Mouse (Mus musculus) kidney, embryonic 14.5 days (tissue): ENCODE data around the gene Ndufa8. TPM values are rescaled to one million over a fixed set of nuclear protein-coding genes. Genes with fewer than 3 reads are reported as not detected.

Source experiments
- ATAC-seq: fragments of 200-750 bp; cut with Nextera tagmentation; 2 replicates; pipeline ENCODE4 v1.8.0; 2017; ENCODE audit warnings: moderate number of reproducible peaks, mild to moderate bottlenecking, moderate TSS enrichment, moderate library complexity; ENCODE audit not compliant: low FRiP score, low TSS enrichment
- H3K27ac ChIP-seq: fragments of 300-500 bp; sonication (generic); 2 replicates; pipeline ENCODE4 v1.5.1; 2014; ENCODE audit warnings: low read depth, mild to moderate bottlenecking, low read length, moderate library complexity, mixed read lengths
- H3K27me3 ChIP-seq: fragments of 300-500 bp; sonication (generic); 2 replicates; pipeline ENCODE4 v1.6.1; 2014; ENCODE audit warnings: mild to moderate bottlenecking, low read length; ENCODE audit not compliant: control insufficient read depth, insufficient read depth
- H3K36me3 ChIP-seq: fragments of 300-500 bp; sonication (generic); 2 replicates; pipeline ENCODE4 v1.6.1; 2014; ENCODE audit warnings: low read length, mixed read lengths; ENCODE audit not compliant: control insufficient read depth, insufficient read depth
- H3K4me1 ChIP-seq: fragments of 300-500 bp; sonication (generic); 2 replicates; pipeline ENCODE4 v1.6.1; 2014; ENCODE audit warnings: low read length, mixed read lengths; ENCODE audit not compliant: control insufficient read depth, insufficient read depth
- H3K4me2 ChIP-seq: fragments of 300-500 bp; sonication (generic); replicated peaks from 2 replicates; pipeline ENCODE4 v1.6.1; 2014; ENCODE audit warnings: low read depth, mild to moderate bottlenecking, low read length
- H3K4me3 ChIP-seq: fragments of 300-500 bp; sonication (generic); 2 replicates; pipeline ENCODE4 v1.5.1; 2014; ENCODE audit warnings: mild to moderate bottlenecking, low read length
- H3K9ac ChIP-seq: fragments of 300-500 bp; sonication (generic); 2 replicates; pipeline ENCODE4 v1.6.1; 2014; ENCODE audit warnings: low read depth, mild to moderate bottlenecking, low read length, moderate library complexity
- H3K9me3 ChIP-seq: fragments of 300-500 bp; sonication (generic); 2 replicates; pipeline ENCODE4 v1.6.1; 2016; ENCODE audit warnings: low read length; ENCODE audit not compliant: control insufficient read depth
- WGBS: fragments of 180-500 bp; shearing (Covaris S2); extraction: QIAGEN DNeasy Blood & Tissue Kit; methylation state at CpG from one replicate; pipeline ENCODE4 v1.1.7; 2014; 5-methylcytosine and 5-hydroxymethylcytosine counted together
- polyA plus RNA-seq: library from polyadenylated mRNA; unstranded; fragments of >200 nt; fragmentation: Nextera tagmentation; extraction: Ambion mirVana; gene quantifications from 2 replicates; pipeline ENCODE4 v1.2.1, GENCODE M21; 2014

Gene Ndufa8
- polyA plus RNA-seq, 1 experiment from 2014 or later: 238 TPM

DNA sequence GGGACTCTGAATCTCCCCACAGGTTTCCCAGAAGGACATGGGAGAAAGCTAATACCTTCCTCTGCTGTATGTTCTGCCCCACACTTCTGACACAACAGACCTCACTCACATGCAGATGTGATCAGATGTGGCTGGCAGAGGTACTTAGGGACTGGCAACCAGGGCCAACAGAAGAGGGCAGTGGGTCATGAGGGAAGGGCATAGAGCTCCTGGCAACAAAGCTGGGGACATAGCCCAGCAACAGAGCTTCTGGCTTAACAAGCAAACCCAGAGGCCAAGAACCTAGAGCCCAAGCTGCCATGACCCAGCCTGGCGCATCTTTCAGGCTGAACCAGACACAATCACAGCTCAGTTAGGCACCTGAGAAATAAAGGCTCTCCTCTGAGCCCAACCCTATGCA lies 35.8 kb upstream of the Ndufa8 start:
- Histone ChIP-seq H3K9ac (no peak overlapping the region), H3K27me3 (peaks cover 27% of the 10 kb centered on the region), H3K36me3 (no peaks in the 10 kb centered on the region), H3K4me1 (peaks cover 9% of the 10 kb centered on the region), H3K27ac (no peak overlapping the region), H3K4me3 (no peak overlapping the region), H3K4me2 (no peak overlapping the region), H3K9me3 (no peaks in the 10 kb centered on the region)
- no peak for ATAC-seq
- 84% methylated on average over 1 of the region's 1 CpGs for WGBS

DNA sequence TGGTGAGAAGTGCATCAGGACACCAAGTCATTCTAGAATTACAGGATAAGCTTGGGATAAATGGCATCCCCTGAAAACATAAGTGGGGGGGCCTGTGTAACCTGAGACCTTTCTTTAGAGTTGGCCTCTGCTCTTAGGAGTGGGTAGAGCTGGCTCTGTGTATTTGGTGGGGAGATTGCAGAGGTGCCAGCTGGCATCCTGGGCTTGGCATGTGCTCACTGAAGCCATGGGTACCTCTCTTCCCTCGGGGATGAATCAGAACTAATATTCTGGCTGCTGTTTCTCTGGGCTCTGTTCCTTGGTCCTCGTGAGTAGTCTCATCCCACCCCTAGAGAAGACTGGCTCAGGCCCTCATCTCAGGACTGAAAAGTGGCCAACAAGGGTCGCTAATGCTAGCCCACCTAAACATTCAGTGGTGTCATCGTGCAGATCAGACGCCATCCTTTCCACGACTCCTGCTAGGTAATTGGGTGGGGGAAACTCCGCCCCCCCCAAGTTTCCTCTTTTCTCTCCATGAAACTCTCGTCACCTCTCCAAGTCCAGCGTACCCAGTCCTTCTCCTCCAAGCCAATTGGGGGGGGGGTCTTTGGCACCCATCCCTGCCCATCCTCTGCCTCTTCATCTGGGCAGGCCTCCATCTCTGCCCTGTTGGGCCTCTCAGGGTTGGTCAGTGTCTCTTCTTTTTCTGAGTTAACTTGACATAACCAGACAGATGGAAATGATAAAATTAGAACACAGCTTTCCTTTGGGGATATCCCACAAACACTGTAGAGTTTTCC lies 33.8 kb upstream of the Ndufa8 start:
- 89% methylated on average over 9 of the region's 9 CpGs for WGBS
- H3K27me3 ChIP-seq: peaks cover 7% of the 10 kb centered on the region
- H3K4me3 ChIP-seq: no peak overlapping the region
- H3K4me2 ChIP-seq: no peak overlapping the region
- no peaks in the 10 kb centered on the region for H3K36me3 ChIP-seq
- no peaks in the 10 kb centered on the region for H3K9me3 ChIP-seq
- no peak overlapping the region for H3K27ac ChIP-seq
- ATAC-seq: no peak
- no peak overlapping the region for H3K9ac ChIP-seq
- peaks cover 9% of the 10 kb centered on the region for H3K4me1 ChIP-seq

DNA sequence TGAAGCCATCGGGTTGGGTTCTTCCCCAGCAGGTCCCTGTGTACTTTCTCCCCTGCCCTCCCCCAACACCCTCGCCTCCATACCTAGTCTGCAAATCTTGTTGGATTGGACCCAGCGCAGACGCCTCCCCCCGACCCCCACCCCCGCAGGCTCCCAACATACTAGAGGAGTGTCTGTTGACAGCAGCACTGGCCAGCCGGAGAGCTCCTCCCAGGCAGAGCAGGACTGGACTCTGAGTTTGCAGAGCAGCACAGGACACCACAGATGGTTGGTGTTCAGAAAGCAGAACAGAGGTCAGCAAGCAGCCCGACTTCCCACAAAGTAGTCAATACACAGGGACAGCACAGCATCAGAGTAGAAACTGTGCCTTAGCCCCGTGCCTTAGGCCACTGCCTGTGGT lies 32.2 kb upstream of the Ndufa8 start:
- no peak overlapping the region for H3K4me2 ChIP-seq
- H3K27ac ChIP-seq: no peak overlapping the region

DNA sequence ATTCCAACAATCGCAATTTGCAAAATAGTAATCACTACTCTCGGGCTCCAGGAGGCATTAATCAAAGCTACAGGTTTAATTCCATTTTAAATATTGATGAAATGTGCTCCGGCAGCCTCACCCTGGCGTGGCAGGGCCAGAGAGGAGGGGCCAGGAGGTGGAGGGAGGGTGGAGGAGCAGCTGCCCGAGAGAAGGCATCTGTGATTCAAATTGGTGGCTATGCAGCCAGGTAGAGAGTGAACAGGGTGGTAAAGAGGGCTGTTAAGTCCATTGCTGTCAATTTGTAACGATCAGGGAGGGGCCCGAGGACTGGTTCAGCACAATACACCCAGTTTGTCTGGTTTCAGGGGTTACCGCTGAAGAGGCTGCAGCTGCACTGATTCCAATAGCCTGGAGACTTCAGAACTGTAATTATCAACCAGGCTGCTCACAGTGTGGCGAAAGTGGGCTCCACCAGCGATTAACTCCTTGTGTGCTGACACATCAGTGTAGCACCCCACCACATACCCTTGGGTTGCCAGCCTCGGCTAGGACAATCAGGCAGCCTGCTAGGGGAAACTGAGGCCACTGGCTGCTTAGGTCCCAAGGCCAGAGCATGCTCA lies 28.1 kb upstream of the Ndufa8 start:
- H3K4me3 ChIP-seq: no peak overlapping the region

More for the DNA sequence above, 32.2 kb upstream of the Ndufa8 start:
- Histone ChIP-seq H3K4me1 (peaks cover 9% of the 10 kb centered on the region), H3K4me3 (no peak overlapping the region), H3K27me3 (peaks cover 5% of the 10 kb centered on the region), H3K9me3 (no peaks in the 10 kb centered on the region), H3K36me3 (no peaks in the 10 kb centered on the region), H3K9ac (no peak overlapping the region)
- ATAC-seq: peak; percentile 90
- 9% methylated on average over 9 of the region's 9 CpGs for WGBS

DNA sequence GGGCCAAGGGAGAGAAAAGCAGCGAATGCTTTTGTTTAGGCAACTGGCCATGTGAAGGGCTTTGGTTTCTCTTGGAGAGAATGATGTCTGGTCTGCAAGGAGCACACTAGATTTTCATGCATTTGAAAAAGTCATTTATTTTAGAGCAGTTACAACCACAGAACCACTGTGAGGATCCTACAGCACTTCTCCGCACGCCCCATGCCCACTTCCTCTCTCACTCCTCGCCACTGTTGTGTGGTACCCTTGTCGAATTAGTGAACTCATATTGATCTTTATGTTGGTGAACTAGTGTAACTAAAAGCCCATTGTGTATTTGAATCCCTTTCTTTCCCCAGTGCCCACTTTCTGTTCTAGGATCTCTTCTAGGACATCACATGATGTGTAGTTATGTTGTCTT lies 26.0 kb upstream of the Ndufa8 start:
- H3K4me3 ChIP-seq: no peak overlapping the region
- WGBS: 92% methylated on average over 5 of the region's 5 CpGs
- no peak overlapping the region for H3K9ac ChIP-seq
- H3K9me3 ChIP-seq: no peaks in the 10 kb centered on the region
- no peak overlapping the region for H3K27ac ChIP-seq
- no peak for ATAC-seq
- H3K4me2 ChIP-seq: no peak overlapping the region
- H3K27me3 ChIP-seq: no peaks in the 10 kb centered on the region
- no peaks in the 10 kb centered on the region for H3K4me1 ChIP-seq
- H3K36me3 ChIP-seq: no peaks in the 10 kb centered on the region

More for the DNA sequence above, 28.1 kb upstream of the Ndufa8 start:
- WGBS: 14% methylated on average over 11 of the region's 11 CpGs
- Histone ChIP-seq H3K27me3 (no peaks in the 10 kb centered on the region), H3K9ac (no peak overlapping the region), H3K4me1 (peaks cover 9% of the 10 kb centered on the region), H3K9me3 (no peaks in the 10 kb centered on the region), H3K36me3 (no peaks in the 10 kb centered on the region), H3K4me2 (0 out of 2 replicates have a peak overlapping the region, but pooled peaks have one; percentile 1), H3K27ac (no peak overlapping the region)
- no peak; the same call in 1 of the 2 replicates for ATAC-seq

DNA sequence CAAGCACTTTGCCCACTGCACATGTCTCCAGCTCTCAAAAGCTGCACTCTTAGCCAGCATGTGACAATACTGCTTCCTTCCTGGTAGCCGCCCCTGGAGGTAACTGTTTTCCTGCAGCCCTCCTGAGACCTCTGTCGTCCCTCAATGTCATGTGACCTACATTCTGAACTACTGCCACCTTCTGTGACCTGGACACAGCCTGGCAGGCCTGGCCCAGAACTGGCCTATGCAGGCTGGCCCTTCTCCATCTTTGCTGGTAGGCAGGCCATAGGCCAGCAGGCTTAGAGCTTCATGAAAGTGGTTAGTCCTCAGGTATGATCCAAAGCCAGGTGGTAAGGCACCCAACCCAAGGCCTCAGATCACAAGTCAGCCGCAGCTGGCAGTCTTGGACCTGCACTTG lies 24.6 kb upstream of the Ndufa8 start:
- H3K9ac ChIP-seq: no peak overlapping the region
- no peaks in the 10 kb centered on the region for H3K36me3 ChIP-seq
- H3K4me1 ChIP-seq: no peaks in the 10 kb centered on the region
- no peaks in the 10 kb centered on the region for H3K27me3 ChIP-seq
- H3K4me2 ChIP-seq: no peak overlapping the region
- WGBS: 45% methylated on average over 3 of the region's 3 CpGs
- no peaks in the 10 kb centered on the region for H3K9me3 ChIP-seq
- H3K27ac ChIP-seq: no peak overlapping the region
- H3K4me3 ChIP-seq: no peak overlapping the region
- ATAC-seq: no peak

DNA sequence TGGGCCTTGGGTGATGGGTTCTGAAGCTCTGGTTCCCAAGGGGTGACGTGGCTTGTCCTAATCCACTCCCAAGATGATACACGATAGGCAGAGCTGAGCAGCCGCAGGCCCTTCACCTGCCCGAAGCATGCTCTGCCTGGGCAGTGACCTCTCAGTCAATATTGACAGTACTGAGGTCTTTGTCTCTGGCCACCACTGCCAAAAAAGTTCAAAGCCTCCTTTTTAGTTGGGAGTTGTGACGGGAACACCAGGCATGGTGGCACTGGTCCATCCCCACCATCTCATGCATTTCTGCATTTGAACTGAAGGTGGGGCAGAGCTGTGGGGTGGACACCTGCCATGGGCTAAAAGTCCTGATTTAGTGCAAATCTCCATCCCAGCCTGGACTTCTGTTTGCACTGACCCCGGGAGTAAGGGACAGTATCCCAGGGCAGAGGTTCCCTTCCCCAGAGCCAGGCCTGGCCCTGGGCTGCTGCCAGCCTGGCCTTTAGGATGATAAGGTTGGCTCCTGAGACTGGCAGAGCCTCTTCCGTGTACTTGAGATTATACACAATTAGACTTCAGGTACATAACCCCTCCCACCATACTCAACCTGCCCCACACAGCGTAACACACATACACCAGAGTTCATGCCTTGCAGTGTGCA lies 22.6 kb upstream of the Ndufa8 start:
- no peak for ATAC-seq
- WGBS: 76% methylated on average over 8 of the region's 8 CpGs

DNA sequence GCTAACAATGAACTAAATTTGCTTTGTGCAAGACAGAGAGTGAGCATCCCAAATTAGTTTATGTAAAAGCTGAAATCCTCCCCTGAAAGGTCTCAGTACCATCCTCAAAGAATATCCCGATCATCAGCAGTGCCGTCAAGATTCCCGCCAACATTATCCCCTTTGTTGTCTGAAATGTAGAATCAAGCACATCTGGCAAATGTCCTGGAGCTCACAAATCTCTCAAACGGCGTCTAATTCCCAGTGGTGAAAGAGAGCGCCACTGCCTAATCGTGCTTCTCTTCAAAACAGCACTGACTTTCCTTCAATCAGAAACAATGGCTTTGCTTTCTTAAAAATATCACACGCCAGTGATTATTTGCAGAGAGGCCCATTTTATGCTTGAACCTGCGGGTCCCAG lies 17.9 kb upstream of the Ndufa8 start:
- Histone ChIP-seq H3K4me1 (no peaks in the 10 kb centered on the region), H3K9ac (no peak overlapping the region), H3K27ac (no peak overlapping the region), H3K4me3 (no peak overlapping the region), H3K27me3 (no peaks in the 10 kb centered on the region), H3K36me3 (no peaks in the 10 kb centered on the region), H3K9me3 (no peaks in the 10 kb centered on the region), H3K4me2 (no peak overlapping the region)
- 48% methylated on average over 9 of the region's 9 CpGs for WGBS
- ATAC-seq: no peak

More for the DNA sequence above, 22.6 kb upstream of the Ndufa8 start:
- Histone ChIP-seq H3K36me3 (no peaks in the 10 kb centered on the region), H3K4me3 (no peak overlapping the region), H3K27me3 (no peaks in the 10 kb centered on the region), H3K9me3 (no peaks in the 10 kb centered on the region), H3K27ac (no peak overlapping the region), H3K4me2 (no peak overlapping the region), H3K4me1 (no peaks in the 10 kb centered on the region), H3K9ac (no peak overlapping the region)

DNA sequence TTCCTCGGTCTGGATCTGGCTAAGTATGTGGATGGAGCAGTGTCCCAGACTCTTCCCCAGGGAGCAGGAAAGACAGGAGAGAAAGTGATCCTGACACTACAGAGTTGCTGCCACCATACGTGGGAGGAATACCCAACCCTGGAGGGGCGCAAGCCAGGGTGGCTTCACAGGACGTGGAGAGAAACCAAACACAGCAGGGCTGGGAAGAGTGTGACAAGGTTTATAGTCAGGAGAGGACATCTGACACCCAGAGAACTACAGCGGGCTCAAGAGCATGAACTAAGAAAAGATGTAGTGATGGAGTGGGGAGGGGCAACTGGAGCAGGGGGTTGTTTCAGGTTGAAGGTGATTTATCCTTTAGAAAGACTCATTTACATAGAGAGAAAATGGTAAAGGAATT lies 12.2 kb upstream of the Ndufa8 start:
- no peak overlapping the region for H3K27ac ChIP-seq
- no peaks in the 10 kb centered on the region for H3K9me3 ChIP-seq
- WGBS: 14% methylated on average over 5 of the region's 5 CpGs
- H3K9ac ChIP-seq: no peak overlapping the region
- ATAC-seq: peak; percentile 65
- H3K36me3 ChIP-seq: no peaks in the 10 kb centered on the region
- no peaks in the 10 kb centered on the region for H3K4me1 ChIP-seq
- H3K4me3 ChIP-seq: no peak overlapping the region
- H3K4me2 ChIP-seq: no peak overlapping the region
- H3K27me3 ChIP-seq: no peaks in the 10 kb centered on the region
